Mouse (Mus musculus): ENCODE results near the gene Scn8a. TPM values are rescaled to one million over a fixed set of nuclear protein-coding genes. Genes with fewer than 3 reads are reported as not detected.
"Not testable (repeated sequence)": the region's sequence is repeated elsewhere in the genome, so short reads cannot be mapped to it uniquely, and the experiment has no call there.

Scn8a gene
- 4.3 and 5.5 TPM in 2 replicates for polyA plus RNA-seq (2015; fragmentation: Nextera tagmentation; extraction: Ambion mirVana)

DNA sequence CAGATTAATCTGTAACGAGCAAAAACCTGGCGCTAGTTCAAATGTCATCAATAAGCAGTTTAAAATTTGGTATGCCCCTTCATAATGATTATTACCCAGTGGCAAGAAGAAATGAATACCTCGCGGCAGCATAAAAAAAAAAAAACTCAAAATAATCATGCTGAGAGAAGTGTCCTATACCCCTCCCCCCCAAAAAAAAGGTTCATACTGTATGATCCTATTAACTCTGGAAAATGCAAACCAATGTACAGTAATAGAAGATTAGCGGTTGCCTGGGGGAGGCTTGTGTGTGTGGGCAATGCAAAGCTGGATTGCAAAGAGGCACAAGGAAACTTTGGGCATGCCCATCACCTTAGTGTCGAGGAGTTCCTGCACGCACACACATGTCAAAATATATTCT, at the start of gene Scn8a:
Gene Scn8a (plus strand): TSS at position 301 of the 400 bp plus-strand sequence.
- peak within 1 kb of the TSS; percentile 79 for H3K4me2 ChIP-seq (replicated peaks)
- H3K9ac ChIP-seq = no peak within 1 kb of the TSS; the same call in 1 of the 2 replicates
- H3K4me1 ChIP-seq = peaks cover 23% of the 10 kb centered on the region
- WGBS = 63% methylated on average over 7 of the region's 7 CpGs
- H3K36me3 ChIP-seq = no peaks in the 10 kb centered on the region
- H3K27me3 ChIP-seq = peaks cover 41% of the 10 kb centered on the region
- H3K4me3 ChIP-seq (replicated peaks) = peak within 1 kb of the TSS; percentile 70
- no peak for ATAC-seq (ENCODE audit: insufficient number of reproducible peaks, low FRiP score, low TSS enrichment, low read depth)
- no peaks in the 10 kb centered on the region for H3K9me3 ChIP-seq (replicated peaks)
- no peak within 1 kb of the TSS for H3K27ac ChIP-seq (replicated peaks)

GRCm38 (mm10) chr15:100821824-100822223, 47.8 kb upstream of the Scn8a start:
- H3K9me3 ChIP-seq (replicated peaks) = no peaks in the 10 kb centered on the region
- 58% methylated on average over 8 of the region's 8 CpGs for WGBS
- no peak for ATAC-seq (ENCODE audit: insufficient number of reproducible peaks, low FRiP score, low TSS enrichment, low read depth)
- no peaks in the 10 kb centered on the region for H3K36me3 ChIP-seq
- H3K4me2 ChIP-seq (replicated peaks) = no peak overlapping the region
- no peak overlapping the region for H3K27ac ChIP-seq (replicated peaks)
- H3K4me1 ChIP-seq = peaks cover 13% of the 10 kb centered on the region
- no peak overlapping the region for H3K9ac ChIP-seq
- peaks cover 20% of the 10 kb centered on the region for H3K27me3 ChIP-seq
- H3K4me3 ChIP-seq (replicated peaks) = no peak overlapping the region

DNA sequence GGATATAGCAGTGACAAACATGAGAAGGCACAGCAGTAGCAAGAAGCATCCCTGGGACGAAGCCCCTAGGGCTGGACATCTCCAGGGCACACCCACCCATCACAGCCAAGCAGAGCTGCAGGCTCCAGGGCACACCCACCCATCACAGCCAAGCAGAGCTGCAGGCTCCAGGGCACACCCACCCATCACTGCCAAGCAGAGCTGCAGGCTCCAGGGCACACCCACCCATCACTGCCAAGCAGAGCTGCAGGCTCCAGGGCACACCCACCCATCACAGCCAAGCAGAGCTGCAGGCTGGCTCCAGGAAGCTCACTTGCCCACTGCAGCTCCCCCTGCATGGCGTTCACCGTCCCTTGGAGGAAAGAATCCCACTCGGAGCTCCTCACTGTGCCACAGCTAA, 47.3 kb upstream of the Scn8a start:
- WGBS = 54% methylated on average over 4 of the region's 4 CpGs
- H3K9me3 ChIP-seq (replicated peaks); H3K4me3 ChIP-seq (replicated peaks); H3K27ac ChIP-seq (replicated peaks); ATAC-seq (ENCODE audit: insufficient number of reproducible peaks, low FRiP score, low TSS enrichment, low read depth); H3K36me3 ChIP-seq; H3K9ac ChIP-seq; H3K4me2 ChIP-seq (replicated peaks): not testable (repeated sequence)
- peaks cover 20% of the 10 kb centered on the region for H3K27me3 ChIP-seq
- peaks cover 13% of the 10 kb centered on the region for H3K4me1 ChIP-seq

DNA sequence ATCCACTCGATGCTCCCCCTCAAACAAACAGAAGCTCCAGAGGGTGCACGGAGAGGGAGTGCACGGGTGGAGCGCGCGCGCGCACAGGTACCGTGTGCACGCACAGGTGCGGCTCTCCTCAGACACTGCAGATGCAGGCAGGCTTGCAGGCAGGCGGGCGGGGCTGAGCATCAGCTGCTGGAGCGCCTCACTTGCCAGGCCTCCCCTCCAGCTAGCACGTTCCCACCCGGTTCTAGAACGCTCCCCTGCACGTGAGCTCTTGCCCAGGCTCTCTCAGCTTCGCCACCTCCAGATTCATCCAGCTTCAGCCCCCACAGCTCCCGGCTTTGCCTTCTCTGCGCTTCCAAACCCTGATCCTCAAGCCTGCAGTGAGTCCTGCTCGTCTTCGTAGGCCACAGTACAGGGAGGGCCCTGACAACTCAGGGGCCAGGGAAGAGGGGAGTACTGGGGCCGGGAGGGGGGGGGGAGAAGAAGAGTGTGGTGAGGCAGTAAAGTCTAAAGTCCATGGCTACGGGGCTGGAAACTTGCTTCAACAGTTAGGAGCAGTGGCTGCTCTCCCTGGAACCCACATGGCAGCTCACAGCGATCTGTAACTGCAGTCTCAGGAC, 44.3 kb upstream of the Scn8a start:
- Histone ChIP-seq H3K4me1 (peaks cover 13% of the 10 kb centered on the region), H3K9me3 (replicated peaks) (no peaks in the 10 kb centered on the region), H3K27ac (replicated peaks) (no peak overlapping the region), H3K4me2 (replicated peaks) (peak overlapping the region; percentile 28; the same call in 1 of the 2 replicates), H3K36me3 (no peaks in the 10 kb centered on the region), H3K27me3 (peaks cover 20% of the 10 kb centered on the region), H3K4me3 (replicated peaks) (no peak overlapping the region), H3K9ac (no peak overlapping the region)
- WGBS = 10% methylated on average over 24 of the region's 26 CpGs
- ATAC-seq (ENCODE audit: insufficient number of reproducible peaks, low FRiP score, low TSS enrichment, low read depth) = peak; percentile 69; the same call in 1 of the 2 replicates

DNA sequence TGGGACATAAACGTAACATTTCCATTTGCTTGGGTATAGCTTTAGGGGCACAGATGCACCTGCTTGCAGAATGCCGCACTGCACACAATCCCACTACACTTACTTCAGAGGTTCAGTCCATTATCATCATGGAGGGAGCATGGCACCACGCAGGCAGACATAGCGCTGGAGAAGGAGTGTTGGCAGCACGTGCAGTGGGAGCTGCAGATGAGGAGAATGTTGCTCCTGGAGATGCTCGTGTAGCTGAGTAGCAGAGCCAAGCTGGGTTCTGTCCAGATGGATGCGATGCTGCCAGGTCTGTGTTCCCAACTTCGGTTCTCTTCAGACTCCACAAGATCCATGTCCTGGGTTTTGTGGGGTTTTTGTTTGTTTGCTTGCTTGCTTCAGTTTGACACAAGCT, 43.6 kb upstream of the Scn8a start:
- WGBS = 85% methylated on average over 8 of the region's 8 CpGs
- ATAC-seq (ENCODE audit: insufficient number of reproducible peaks, low FRiP score, low TSS enrichment, low read depth) = no peak
- no peak overlapping the region for H3K27ac ChIP-seq (replicated peaks)

GRCm38 (mm10) chr15:100829775-100830174, 39.9 kb upstream of the Scn8a start:
- Histone ChIP-seq H3K4me3 (replicated peaks) (no peak overlapping the region), H3K27me3 (peaks cover 11% of the 10 kb centered on the region), H3K36me3 (no peaks in the 10 kb centered on the region), H3K4me1 (peaks cover 13% of the 10 kb centered on the region), H3K9me3 (replicated peaks) (no peaks in the 10 kb centered on the region), H3K27ac (replicated peaks) (no peak overlapping the region), H3K4me2 (replicated peaks) (no peak overlapping the region), H3K9ac (no peak overlapping the region)
- 86% methylated on average over 9 of the region's 9 CpGs for WGBS
- peak; percentile 8; the same call in 1 of the 2 replicates for ATAC-seq (ENCODE audit: insufficient number of reproducible peaks, low FRiP score, low TSS enrichment, low read depth)

More for the DNA sequence above, 43.6 kb upstream of the Scn8a start:
- no peaks in the 10 kb centered on the region for H3K9me3 ChIP-seq (replicated peaks)
- H3K9ac ChIP-seq = no peak overlapping the region
- no peaks in the 10 kb centered on the region for H3K36me3 ChIP-seq
- no peak overlapping the region for H3K4me2 ChIP-seq (replicated peaks)
- peaks cover 20% of the 10 kb centered on the region for H3K27me3 ChIP-seq
- H3K4me1 ChIP-seq = peaks cover 13% of the 10 kb centered on the region
- no peak overlapping the region for H3K4me3 ChIP-seq (replicated peaks)

DNA sequence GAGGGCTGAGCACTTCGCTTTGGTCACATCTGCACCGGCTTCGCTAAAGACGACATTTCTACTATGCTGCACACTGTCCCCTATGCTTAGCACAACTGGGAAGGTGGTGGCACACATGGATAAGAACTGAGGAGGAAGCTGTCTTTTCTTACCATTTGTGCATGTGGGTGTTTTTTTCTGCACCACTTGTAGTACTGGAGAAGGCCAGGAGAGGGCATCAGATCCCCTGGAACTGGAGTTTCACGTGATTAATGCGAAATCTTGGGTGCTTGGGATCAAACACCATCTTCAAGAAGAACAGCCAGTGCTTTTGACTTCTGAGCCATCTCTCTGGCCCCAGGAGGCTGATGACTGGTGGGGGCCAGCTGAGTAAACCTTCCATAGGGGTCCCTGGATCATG, 39.0 kb upstream of the Scn8a start:
- peaks cover 5% of the 10 kb centered on the region for H3K4me1 ChIP-seq
- no peak for ATAC-seq (ENCODE audit: insufficient number of reproducible peaks, low FRiP score, low TSS enrichment, low read depth)
- H3K36me3 ChIP-seq = no peaks in the 10 kb centered on the region
- H3K9ac ChIP-seq = no peak overlapping the region
- no peak overlapping the region for H3K27ac ChIP-seq (replicated peaks)
- no peaks in the 10 kb centered on the region for H3K9me3 ChIP-seq (replicated peaks)
- WGBS = 58% methylated on average over 6 of the region's 6 CpGs
- peaks cover 5% of the 10 kb centered on the region for H3K27me3 ChIP-seq
- H3K4me3 ChIP-seq (replicated peaks) = no peak overlapping the region
- no peak overlapping the region for H3K4me2 ChIP-seq (replicated peaks)

DNA sequence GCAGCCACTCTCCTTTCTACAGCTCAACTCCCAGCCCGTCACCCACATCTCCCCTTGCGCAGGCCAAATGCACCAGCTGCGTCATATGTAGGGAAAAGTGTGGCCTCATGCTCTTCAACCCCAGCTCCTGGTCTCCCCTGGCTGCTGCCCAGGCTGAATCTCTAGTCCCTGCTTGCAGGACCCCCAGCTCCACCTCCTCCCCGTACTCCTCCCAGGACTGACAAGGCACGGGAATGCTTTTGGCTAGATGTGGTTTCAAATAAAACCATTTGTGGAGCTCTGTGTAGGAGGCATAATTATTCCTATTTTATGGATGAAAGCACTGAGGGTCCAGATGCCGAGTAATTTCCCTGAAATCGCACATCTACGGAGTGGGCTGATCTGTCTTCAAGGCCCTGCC, 37.5 kb upstream of the Scn8a start:
- ATAC-seq (ENCODE audit: insufficient number of reproducible peaks, low FRiP score, low TSS enrichment, low read depth) = no peak
- WGBS = 69% methylated on average over 8 of the region's 8 CpGs
- no peak overlapping the region for H3K4me2 ChIP-seq (replicated peaks)
- H3K27me3 ChIP-seq = no peaks in the 10 kb centered on the region
- no peak overlapping the region for H3K9ac ChIP-seq
- H3K9me3 ChIP-seq (replicated peaks) = no peaks in the 10 kb centered on the region
- peaks cover 5% of the 10 kb centered on the region for H3K4me1 ChIP-seq
- no peak overlapping the region for H3K4me3 ChIP-seq (replicated peaks)
- no peaks in the 10 kb centered on the region for H3K36me3 ChIP-seq
- no peak overlapping the region for H3K27ac ChIP-seq (replicated peaks)

- no peak overlapping the region for H3K27ac ChIP-seq (replicated peaks)
- H3K4me2 ChIP-seq (replicated peaks) = no peak overlapping the region
- no peak overlapping the region for H3K4me3 ChIP-seq (replicated peaks)
- H3K9ac ChIP-seq = no peak overlapping the region
- no peaks in the 10 kb centered on the region for H3K36me3 ChIP-seq
- H3K9me3 ChIP-seq (replicated peaks) = no peaks in the 10 kb centered on the region
- H3K27me3 ChIP-seq = no peaks in the 10 kb centered on the region
- WGBS = 15% methylated on average over 7 of the region's 7 CpGs
- ATAC-seq (ENCODE audit: insufficient number of reproducible peaks, low FRiP score, low TSS enrichment, low read depth) = no peak
- peaks cover 5% of the 10 kb centered on the region for H3K4me1 ChIP-seq
Observed at GRCm38 (mm10) chr15:100832784-100833183, 36.9 kb upstream of the Scn8a start.

GRCm38 (mm10) chr15:100836729-100837128, 32.9 kb upstream of the Scn8a start:
- Histone ChIP-seq H3K36me3 (no peaks in the 10 kb centered on the region), H3K4me2 (replicated peaks) (no peak overlapping the region), H3K4me3 (replicated peaks) (no peak overlapping the region), H3K27me3 (no peaks in the 10 kb centered on the region), H3K9ac (no peak overlapping the region), H3K27ac (replicated peaks) (no peak overlapping the region), H3K4me1 (peaks cover 5% of the 10 kb centered on the region), H3K9me3 (replicated peaks) (no peaks in the 10 kb centered on the region)
- 75% methylated on average over 8 of the region's 8 CpGs for WGBS
- no peak for ATAC-seq (ENCODE audit: insufficient number of reproducible peaks, low FRiP score, low TSS enrichment, low read depth)

- 26% methylated on average over 12 of the region's 12 CpGs for WGBS
- Histone ChIP-seq H3K4me2 (replicated peaks) (no peak overlapping the region), H3K27ac (replicated peaks) (no peak overlapping the region), H3K4me3 (replicated peaks) (no peak overlapping the region), H3K9ac (no peak overlapping the region), H3K4me1 (no peaks in the 10 kb centered on the region), H3K9me3 (replicated peaks) (no peaks in the 10 kb centered on the region), H3K36me3 (no peaks in the 10 kb centered on the region), H3K27me3 (no peaks in the 10 kb centered on the region)
- ATAC-seq (ENCODE audit: insufficient number of reproducible peaks, low FRiP score, low TSS enrichment, low read depth) = peak; percentile 65
Observed at GRCm38 (mm10) chr15:100838607-100839207, 31.0 kb upstream of the Scn8a start.

DNA sequence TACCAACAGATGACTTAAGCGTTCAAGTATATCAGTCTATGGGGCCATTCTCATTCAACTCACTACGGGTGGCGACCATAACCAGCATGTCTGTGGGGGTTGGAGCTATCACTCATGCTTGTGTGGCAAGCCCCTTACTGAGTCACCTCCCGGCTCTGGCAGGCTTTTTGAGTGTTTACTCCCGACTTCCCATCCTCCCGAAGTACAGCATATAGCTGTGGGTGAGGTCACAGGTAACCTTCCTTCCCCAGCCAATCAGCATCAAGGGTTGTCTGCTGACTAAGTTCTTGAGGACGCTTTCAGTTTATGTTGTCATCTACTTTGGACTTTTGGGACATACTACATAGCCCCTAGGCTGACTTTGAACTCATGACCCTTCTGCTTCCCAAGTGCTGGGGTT, 25.3 kb upstream of the Scn8a start:
- Histone ChIP-seq H3K36me3 (no peaks in the 10 kb centered on the region), H3K9ac (no peak overlapping the region), H3K27ac (replicated peaks) (no peak overlapping the region), H3K4me2 (replicated peaks) (no peak overlapping the region), H3K27me3 (no peaks in the 10 kb centered on the region), H3K4me1 (peaks cover 6% of the 10 kb centered on the region), H3K9me3 (replicated peaks) (0 out of 2 replicates have a peak, but pooled peaks cover 7% of the 10 kb centered on the region), H3K4me3 (replicated peaks) (no peak overlapping the region)
- ATAC-seq (ENCODE audit: insufficient number of reproducible peaks, low FRiP score, low TSS enrichment, low read depth) = no peak
- WGBS = 76% methylated on average over 7 of the region's 7 CpGs

All from embryonic facial prominence, embryonic 15.5 days (tissue).